Mouse (Mus musculus): ENCODE measurements around the gene C330021F23Rik. TPM values are rescaled to one million over a fixed set of nuclear protein-coding genes. Genes with fewer than 3 reads are reported as not detected.
A peak's percentile ranks its signal among the peaks of the same experiment; 100 is the strongest.

The C330021F23Rik gene
- polyA plus RNA-seq, 1 experiment from 2014 or later: 5.6 TPM

- DNase-seq (ENCODE audit: low spot score) (no peak), ATAC-seq (ENCODE audit: insufficient read depth, low FRiP score, low TSS enrichment) (no peak)
- Histone ChIP-seq H3K9me3 (ENCODE audit: control insufficient read depth, low read length) (no peaks in the 10 kb centered on the region), H3K4me1 (ENCODE audit: control insufficient read depth, insufficient read depth, low read length) (peaks cover 11% of the 10 kb centered on the region), H3K27me3 (ENCODE audit: control insufficient read depth, insufficient read depth, low read length) (no peaks in the 10 kb centered on the region), H3K36me3 (ENCODE audit: control insufficient read depth, insufficient read depth, low read length) (peaks cover 3% of the 10 kb centered on the region), H3K27ac (ENCODE audit: low read depth, low read length) (no peak overlapping the region), H3K9ac (ENCODE audit: low read length) (no peak overlapping the region), H3K4me3 (ENCODE audit: low read depth, low read length) (peak overlapping the region; percentile 46), H3K4me2 (ENCODE audit: low read depth) (peak overlapping the region; percentile 39)
- 71% methylated on average over 8 of the region's 8 CpGs for WGBS
Measured at GRCm38 (mm10) chr8:3622119-3622518, 54.3 kb downstream of the C330021F23Rik start.

GRCm38 (mm10) chr8:3625445-3625844 is 57.7 kb downstream of the C330021F23Rik start, which contains the start of gene Pcp2:
Gene Pcp2, minus strand, starts transcription at chr8:3625545.
- Histone ChIP-seq H3K4me1 (ENCODE audit: control insufficient read depth, insufficient read depth, low read length) (peaks cover 5% of the 10 kb centered on the region), H3K27me3 (ENCODE audit: control insufficient read depth, insufficient read depth, low read length) (no peaks in the 10 kb centered on the region), H3K4me3 (ENCODE audit: low read depth, low read length) (no peak within 1 kb of the TSS), H3K27ac (ENCODE audit: low read depth, low read length) (no peak within 1 kb of the TSS), H3K9me3 (ENCODE audit: control insufficient read depth, low read length) (no peaks in the 10 kb centered on the region), H3K36me3 (ENCODE audit: control insufficient read depth, insufficient read depth, low read length) (no peaks in the 10 kb centered on the region), H3K9ac (ENCODE audit: low read length) (no peak within 1 kb of the TSS), H3K4me2 (ENCODE audit: low read depth) (no peak within 1 kb of the TSS)
- WGBS: 48% methylated on average over 1 of the region's 1 CpGs
- DNase-seq (ENCODE audit: low spot score): no peak
- no peak for ATAC-seq (ENCODE audit: insufficient read depth, low FRiP score, low TSS enrichment)

- H3K27ac ChIP-seq (ENCODE audit: low read depth, low read length): no peak overlapping the region
- H3K4me2 ChIP-seq (ENCODE audit: low read depth): no peak overlapping the region
- no peak overlapping the region for H3K4me3 ChIP-seq (ENCODE audit: low read depth, low read length)
- no peak for ATAC-seq (ENCODE audit: insufficient read depth, low FRiP score, low TSS enrichment)
- H3K36me3 ChIP-seq (ENCODE audit: control insufficient read depth, insufficient read depth, low read length): no peaks in the 10 kb centered on the region
- no peaks in the 10 kb centered on the region for H3K27me3 ChIP-seq (ENCODE audit: control insufficient read depth, insufficient read depth, low read length)
- H3K9me3 ChIP-seq (ENCODE audit: control insufficient read depth, low read length): no peaks in the 10 kb centered on the region
- H3K9ac ChIP-seq (ENCODE audit: low read length): no peak overlapping the region
- H3K4me1 ChIP-seq (ENCODE audit: control insufficient read depth, insufficient read depth, low read length): peaks cover 4% of the 10 kb centered on the region; the same call in 1 of the 2 replicates
- WGBS: 62% methylated on average over 5 of the region's 5 CpGs
- DNase-seq (ENCODE audit: low spot score): no peak
Measured at GRCm38 (mm10) chr8:3626971-3627370, 59.2 kb downstream of the C330021F23Rik start.

GRCm38 (mm10) chr8:3628014-3628413 is 60.2 kb downstream of the C330021F23Rik start:
- no peaks in the 10 kb centered on the region for H3K4me1 ChIP-seq (ENCODE audit: control insufficient read depth, insufficient read depth, low read length)
- H3K36me3 ChIP-seq (ENCODE audit: control insufficient read depth, insufficient read depth, low read length): no peaks in the 10 kb centered on the region
- no peaks in the 10 kb centered on the region for H3K27me3 ChIP-seq (ENCODE audit: control insufficient read depth, insufficient read depth, low read length)
- no peak for DNase-seq (ENCODE audit: low spot score)
- 34% methylated on average over 5 of the region's 5 CpGs for WGBS
- H3K9ac ChIP-seq (ENCODE audit: low read length): no peak overlapping the region
- no peak overlapping the region for H3K27ac ChIP-seq (ENCODE audit: low read depth, low read length)
- no peak overlapping the region for H3K4me3 ChIP-seq (ENCODE audit: low read depth, low read length)
- no peak for ATAC-seq (ENCODE audit: insufficient read depth, low FRiP score, low TSS enrichment)
- H3K4me2 ChIP-seq (ENCODE audit: low read depth): no peak overlapping the region
- H3K9me3 ChIP-seq (ENCODE audit: control insufficient read depth, low read length): no peaks in the 10 kb centered on the region

GRCm38 (mm10) chr8:3630647-3631477 is 63.1 kb downstream of the C330021F23Rik start, which contains the start of gene Stxbp2:
Gene Stxbp2, plus strand, starts transcription at chr8:3630955.
- Histone ChIP-seq H3K9me3 (ENCODE audit: control insufficient read depth, low read length) (no peaks in the 10 kb centered on the region), H3K4me3 (ENCODE audit: low read depth, low read length) (peak within 1 kb of the TSS; percentile 47), H3K36me3 (ENCODE audit: control insufficient read depth, insufficient read depth, low read length) (no peaks in the 10 kb centered on the region), H3K27ac (ENCODE audit: low read depth, low read length) (no peak within 1 kb of the TSS), H3K27me3 (ENCODE audit: control insufficient read depth, insufficient read depth, low read length) (no peaks in the 10 kb centered on the region), H3K4me1 (ENCODE audit: control insufficient read depth, insufficient read depth, low read length) (no peaks in the 10 kb centered on the region), H3K4me2 (ENCODE audit: low read depth) (peak within 1 kb of the TSS; percentile 78), H3K9ac (ENCODE audit: low read length) (peak within 1 kb of the TSS; percentile 48)
- peak; percentile 76 for ATAC-seq (ENCODE audit: insufficient read depth, low FRiP score, low TSS enrichment)
- peak; percentile 66 for DNase-seq (ENCODE audit: low spot score)
- 7% methylated on average over 47 of the region's 47 CpGs for WGBS

- Histone ChIP-seq H3K4me1 (ENCODE audit: control insufficient read depth, insufficient read depth, low read length) (no peaks in the 10 kb centered on the region), H3K9me3 (ENCODE audit: control insufficient read depth, low read length) (no peaks in the 10 kb centered on the region), H3K4me2 (ENCODE audit: low read depth) (peak overlapping the region; percentile 78), H3K27me3 (ENCODE audit: control insufficient read depth, insufficient read depth, low read length) (no peaks in the 10 kb centered on the region), H3K9ac (ENCODE audit: low read length) (peak overlapping the region; percentile 48), H3K27ac (ENCODE audit: low read depth, low read length) (no peak overlapping the region), H3K4me3 (ENCODE audit: low read depth, low read length) (peak overlapping the region; percentile 47), H3K36me3 (ENCODE audit: control insufficient read depth, insufficient read depth, low read length) (no peaks in the 10 kb centered on the region)
- 19% methylated on average over 8 of the region's 8 CpGs for WGBS
- DNase-seq (ENCODE audit: low spot score) (no peak), ATAC-seq (ENCODE audit: insufficient read depth, low FRiP score, low TSS enrichment) (no peak)
Measured at GRCm38 (mm10) chr8:3631478-3631875, 63.7 kb downstream of the C330021F23Rik start.

Other genes with a start within 250 kb of the C330021F23Rik start
- not detected in 2 replicates for gene A430078G23Rik, start 214.6 kb upstream of the C330021F23Rik start, polyA plus RNA-seq (2014; fragmentation: Nextera tagmentation; extraction: Ambion mirVana)
- gene Arhgef18, start 175.0 kb upstream of the C330021F23Rik start, polyA plus RNA-seq (2014; fragmentation: Nextera tagmentation; extraction: Ambion mirVana): 9.0 and 10.8 TPM in 2 replicates
- 2.9 TPM in 2 replicates for gene Pex11g, start 100.3 kb upstream of the C330021F23Rik start, polyA plus RNA-seq (2014; fragmentation: Nextera tagmentation; extraction: Ambion mirVana)
- gene Tex45, start 97.1 kb upstream of the C330021F23Rik start, polyA plus RNA-seq (2014; fragmentation: Nextera tagmentation; extraction: Ambion mirVana): 0.20 TPM in 1 of 2 replicates, not detected in the other
- 29.9 and 36.8 TPM in 2 replicates for gene Zfp358, start 74.9 kb upstream of the C330021F23Rik start, polyA plus RNA-seq (2014; fragmentation: Nextera tagmentation; extraction: Ambion mirVana)
- 50.3 and 56.0 TPM in 2 replicates for gene Mcoln1, start 67.5 kb upstream of the C330021F23Rik start, polyA plus RNA-seq (2014; fragmentation: Nextera tagmentation; extraction: Ambion mirVana)
- 17.9 and 20.7 TPM in 2 replicates for gene Pnpla6, start 52.6 kb upstream of the C330021F23Rik start, polyA plus RNA-seq (2014; fragmentation: Nextera tagmentation; extraction: Ambion mirVana)
- 13.7 and 14.5 TPM in 2 replicates for gene Camsap3, start 19.3 kb downstream of the C330021F23Rik start, polyA plus RNA-seq (2014; fragmentation: Nextera tagmentation; extraction: Ambion mirVana)
- 61.6 and 68.3 TPM in 2 replicates for gene Xab2, start 53.3 kb downstream of the C330021F23Rik start, polyA plus RNA-seq (2014; fragmentation: Nextera tagmentation; extraction: Ambion mirVana)
- 91.7 and 99.2 TPM in 2 replicates for gene Pet100, start 53.6 kb downstream of the C330021F23Rik start, polyA plus RNA-seq (2014; fragmentation: Nextera tagmentation; extraction: Ambion mirVana)
- not detected in 2 replicates for gene Pcp2, start 57.6 kb downstream of the C330021F23Rik start, polyA plus RNA-seq (2014; fragmentation: Nextera tagmentation; extraction: Ambion mirVana)
- gene Stxbp2, start 63.0 kb downstream of the C330021F23Rik start, polyA plus RNA-seq (2014; fragmentation: Nextera tagmentation; extraction: Ambion mirVana): 17.3 and 25.2 TPM in 2 replicates
- not detected in 2 replicates for gene Retn, start 87.8 kb downstream of the C330021F23Rik start, polyA plus RNA-seq (2014; fragmentation: Nextera tagmentation; extraction: Ambion mirVana)
- gene Mcemp1, start 97.8 kb downstream of the C330021F23Rik start, polyA plus RNA-seq (2014; fragmentation: Nextera tagmentation; extraction: Ambion mirVana): not detected in 2 replicates
- 7.9 and 11.3 TPM in 2 replicates for gene Fcor, start 104.4 kb downstream of the C330021F23Rik start, polyA plus RNA-seq (2014; fragmentation: Nextera tagmentation; extraction: Ambion mirVana)
- gene Trappc5, start 108.3 kb downstream of the C330021F23Rik start, polyA plus RNA-seq (2014; fragmentation: Nextera tagmentation; extraction: Ambion mirVana): 37.0 and 43.6 TPM in 2 replicates
- gene Fcer2a, start 126.2 kb downstream of the C330021F23Rik start, polyA plus RNA-seq (2014; fragmentation: Nextera tagmentation; extraction: Ambion mirVana): 0.11 and 0.24 TPM in 2 replicates
- 0.26 TPM in 1 of 2 replicates, not detected in the other for gene Clec4g, start 152.7 kb downstream of the C330021F23Rik start, polyA plus RNA-seq (2014; fragmentation: Nextera tagmentation; extraction: Ambion mirVana)
- not detected in 2 replicates for gene Cd209a, start 181.0 kb downstream of the C330021F23Rik start, polyA plus RNA-seq (2014; fragmentation: Nextera tagmentation; extraction: Ambion mirVana)